Mouse (Mus musculus) liver, postnatal 0 days (tissue): ENCODE results near the gene Glo1. TPM values are rescaled to one million over a fixed set of nuclear protein-coding genes. Genes with fewer than 3 reads are reported as not detected.
A peak's percentile ranks its signal among the peaks of the same experiment; 100 is the strongest.
"Not testable (repeated sequence)": the region's sequence is repeated elsewhere in the genome, so short reads cannot be mapped to it uniquely, and the experiment has no call there.

ENCODE experiments used
- ATAC-seq: fragments of 200-750 bp; cut with Nextera tagmentation; 2 replicates; pipeline ENCODE4 v1.8.0; 2017; ENCODE audit warnings: mild to moderate bottlenecking, moderate library complexity
- DNase-seq: peaks from one replicate; pipeline ENCODE4 v3.0.0-alpha.2; 2016
- H3K27ac ChIP-seq: fragments of 300-500 bp; sonication (generic); 2 replicates; pipeline ENCODE4 v1.5.1; 2014; ENCODE audit warnings: antibody characterized with exemption, moderate library complexity, mild to moderate bottlenecking, low read depth
- H3K27me3 ChIP-seq: fragments of 300-500 bp; sonication (generic); 2 replicates; pipeline ENCODE4 v1.6.1; 2014; ENCODE audit warnings: low read length, control low read depth, mixed read lengths; ENCODE audit not compliant: insufficient read depth
- H3K36me3 ChIP-seq: fragments of 300-500 bp; sonication (generic); replicated peaks from 2 replicates; pipeline ENCODE4 v1.6.1; 2014; ENCODE audit warnings: mild to moderate bottlenecking, control low read depth, low read length, moderate library complexity, mixed read lengths; ENCODE audit not compliant: insufficient read depth
- H3K4me1 ChIP-seq: fragments of 300-500 bp; sonication (generic); 2 replicates; pipeline ENCODE4 v1.6.1; 2014; ENCODE audit warnings: antibody characterized with exemption, mild to moderate bottlenecking, control low read depth; ENCODE audit not compliant: insufficient read depth
- H3K4me2 ChIP-seq: fragments of 300-500 bp; sonication (generic); 2 replicates; pipeline ENCODE4 v1.6.1; 2014; ENCODE audit warnings: low read depth, mild to moderate bottlenecking, low read length, moderate library complexity, mixed read lengths
- H3K4me3 ChIP-seq: fragments of 300-500 bp; sonication (generic); 2 replicates; pipeline ENCODE4 v1.5.1; 2014; ENCODE audit warnings: low read depth, low read length
- H3K9ac ChIP-seq: fragments of 300-500 bp; sonication (generic); replicated peaks from 2 replicates; pipeline ENCODE4 v1.6.1; 2014; ENCODE audit warnings: mild to moderate bottlenecking, moderate library complexity
- H3K9me3 ChIP-seq: fragments of 300-500 bp; sonication (generic); 2 replicates; pipeline ENCODE4 v1.6.1; 2016; ENCODE audit warnings: mild to moderate bottlenecking, control low read depth, low read length, mixed read lengths
- CTCF ChIP-seq: sonication (generic); IDR thresholded peaks from 2 replicates; pipeline ENCODE4 v1.5.1; 2016; ENCODE audit warnings: antibody characterized with exemption, low read depth
- EP300 ChIP-seq: IDR thresholded peaks from 2 replicates; pipeline ENCODE4 v1.6.1; 2016; ENCODE audit warnings: antibody characterized with exemption, low read depth, mild to moderate bottlenecking
- WGBS: fragments of 180-500 bp; shearing (Covaris S2); extraction: QIAGEN DNeasy Blood & Tissue Kit; methylation state at CpG from one replicate; pipeline ENCODE4 v1.1.7; 2014; ENCODE audit not compliant: insufficient replicate concordance; 5-methylcytosine and 5-hydroxymethylcytosine counted together
- polyA plus RNA-seq: library from polyadenylated mRNA; unstranded; fragments of >200 nt; fragmentation: Nextera tagmentation; extraction: Ambion mirVana; gene quantifications from 2 replicates; pipeline ENCODE4 v1.2.1, GENCODE M21; 2015

Gene Glo1
- polyA plus RNA-seq = 219 and 220 TPM in 2 replicates

DNA sequence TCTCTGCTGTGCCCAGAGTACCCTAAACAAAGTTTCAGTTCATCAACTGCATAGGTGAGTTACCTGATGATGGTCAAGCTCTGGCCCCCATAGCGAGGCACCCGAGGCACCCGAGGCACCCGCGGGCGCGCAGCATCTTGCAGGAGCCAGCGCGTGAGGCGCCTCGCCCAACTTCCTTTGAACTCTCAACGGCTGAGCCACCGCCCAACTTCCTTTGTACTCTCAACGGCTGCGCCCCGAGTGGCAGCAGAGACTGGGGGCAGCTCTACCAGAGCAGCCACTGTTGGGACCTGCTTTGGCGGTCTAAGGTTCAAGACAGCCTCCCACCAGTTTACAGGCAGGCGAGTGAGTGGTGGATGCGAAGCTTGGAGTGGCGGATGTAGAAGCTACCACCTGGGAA, at the start of gene Glo1:
TSS of gene Glo1 (minus strand) at position 153 of the 400 bp plus-strand sequence.
- DNase-seq, H3K4me1 ChIP-seq, H3K27ac ChIP-seq, H3K36me3 ChIP-seq, H3K9me3 ChIP-seq, H3K4me3 ChIP-seq, H3K9ac ChIP-seq, H3K27me3 ChIP-seq, H3K4me2 ChIP-seq: not testable (repeated sequence)
- no CpG with 5 or more reads among the region's 20 CpGs for WGBS
- peak; percentile 56 for ATAC-seq

DNA sequence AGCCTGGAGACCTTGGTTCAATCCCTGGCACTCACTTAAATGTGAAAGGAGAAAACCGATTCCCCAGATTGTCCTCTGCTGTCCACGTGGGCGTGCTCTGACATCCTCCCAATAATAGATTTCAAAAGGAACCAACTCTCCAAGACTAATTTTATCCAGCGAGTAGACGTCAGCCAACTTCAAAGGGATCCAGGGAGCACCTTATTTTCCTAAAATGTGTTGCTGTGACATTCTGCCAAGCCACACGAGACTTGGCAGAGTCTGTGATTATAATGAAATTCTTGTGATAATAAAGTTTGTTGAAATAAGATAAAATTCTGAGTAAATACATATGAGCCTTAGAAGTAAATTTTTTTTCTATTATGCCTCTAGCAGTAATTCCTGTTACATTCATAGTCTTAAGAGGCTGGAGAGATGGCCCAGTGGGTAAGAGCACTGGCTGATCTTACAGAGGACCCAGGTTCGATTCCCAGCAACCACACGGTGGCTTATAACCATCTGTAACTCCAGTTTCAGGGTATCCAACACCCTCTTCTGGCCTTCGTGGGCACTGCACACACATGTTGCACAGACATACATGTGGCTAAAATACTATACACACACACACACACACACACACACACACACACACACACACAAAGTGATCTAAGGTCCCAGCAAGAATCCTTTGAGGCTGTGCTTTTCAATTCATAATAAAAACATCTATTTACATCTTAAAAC, 48.5 kb upstream of the Glo1 start:
- Histone ChIP-seq H3K27ac (no peak overlapping the region), H3K4me2 (no peak overlapping the region), H3K4me3 (no peak overlapping the region), H3K4me1 (no peaks in the 10 kb centered on the region), H3K9me3 (no peaks in the 10 kb centered on the region), H3K9ac (no peak overlapping the region), H3K27me3 (no peaks in the 10 kb centered on the region), H3K36me3 (no peaks in the 10 kb centered on the region)
- no peak for DNase-seq
- TF ChIP-seq CTCF = no peak
- no peak for TF ChIP-seq EP300
- 82% methylated on average over 9 of the region's 9 CpGs for WGBS
- no peak for ATAC-seq

DNA sequence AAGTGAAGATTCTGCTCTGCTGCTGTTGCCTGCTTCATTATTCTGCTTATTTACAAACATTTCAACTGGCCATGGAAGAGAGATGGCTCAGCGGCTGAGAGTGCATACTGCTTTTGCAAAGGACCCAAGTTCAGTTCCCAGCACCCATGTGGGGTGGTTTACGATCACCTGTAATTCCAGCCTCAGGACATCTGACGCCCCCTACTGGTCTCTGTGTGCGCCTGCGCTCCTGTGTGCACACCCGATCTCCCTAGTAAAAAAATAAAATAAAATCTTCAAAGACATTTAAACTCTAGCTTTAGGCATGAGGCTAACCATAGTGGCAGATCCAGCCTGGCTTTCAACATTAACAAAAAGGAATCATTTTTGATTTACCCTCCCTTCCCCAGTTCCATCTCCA, 46.4 kb upstream of the Glo1 start:
- Histone ChIP-seq H3K4me1 (no peaks in the 10 kb centered on the region), H3K4me3 (no peak overlapping the region), H3K27me3 (no peaks in the 10 kb centered on the region), H3K36me3 (no peaks in the 10 kb centered on the region), H3K4me2 (no peak overlapping the region), H3K27ac (no peak overlapping the region), H3K9me3 (no peaks in the 10 kb centered on the region), H3K9ac (no peak overlapping the region)
- WGBS = 81% methylated on average over 6 of the region's 6 CpGs
- DNase-seq (no peak), ATAC-seq (no peak)
- peak; percentile 23 for TF ChIP-seq CTCF
- no peak for TF ChIP-seq EP300

DNA sequence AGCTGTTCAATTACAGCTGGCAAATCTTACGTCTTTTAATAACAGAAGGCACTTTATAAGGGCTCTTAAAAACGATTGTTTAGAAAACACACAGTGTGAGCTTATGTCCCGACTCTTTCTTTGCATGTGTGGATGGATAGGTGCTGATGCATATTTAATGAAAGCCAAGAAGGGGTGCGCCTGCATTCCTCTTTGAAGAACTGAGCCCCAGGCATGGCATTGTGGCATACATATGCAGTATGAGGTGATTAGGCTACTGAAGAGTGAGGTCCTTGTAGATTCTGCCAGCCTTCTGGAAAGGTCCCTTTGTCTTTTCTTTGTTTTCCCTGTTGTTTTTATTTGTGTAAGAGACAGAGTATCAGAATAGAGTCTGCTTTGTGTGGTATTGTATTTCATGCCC, 45.9 kb upstream of the Glo1 start:
- Histone ChIP-seq H3K4me2 (no peak overlapping the region), H3K9ac (no peak overlapping the region), H3K9me3 (no peaks in the 10 kb centered on the region), H3K4me3 (no peak overlapping the region), H3K4me1 (no peaks in the 10 kb centered on the region), H3K27ac (no peak overlapping the region), H3K36me3 (no peaks in the 10 kb centered on the region), H3K27me3 (no peaks in the 10 kb centered on the region)
- DNase-seq = no peak
- ATAC-seq = no peak
- TF ChIP-seq EP300 (no peak), CTCF (no peak)
- WGBS = 82% methylated on average over 4 of the region's 4 CpGs

DNA sequence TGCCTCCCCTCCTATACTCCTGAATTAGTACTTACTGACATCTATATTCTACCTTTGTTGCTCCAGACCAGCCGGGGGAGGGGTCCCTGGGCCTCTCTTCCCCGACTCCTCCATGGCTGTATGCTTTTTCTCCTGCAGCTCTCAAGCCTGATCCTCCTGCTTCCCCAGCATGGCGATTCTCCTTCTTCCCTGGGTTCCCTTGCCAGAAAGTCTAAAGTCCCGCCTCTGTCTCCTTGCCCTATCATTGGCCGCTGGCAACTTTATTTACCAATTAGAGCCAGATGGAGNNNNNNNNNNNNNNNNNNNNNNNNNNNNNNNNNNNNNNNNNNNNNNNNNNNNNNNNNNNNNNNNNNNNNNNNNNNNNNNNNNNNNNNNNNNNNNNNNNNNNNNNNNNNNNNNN, 38.2 kb upstream of the Glo1 start:
- Histone ChIP-seq H3K4me1 (no peaks in the 10 kb centered on the region), H3K36me3 (no peaks in the 10 kb centered on the region), H3K4me3 (no peak overlapping the region), H3K9me3 (peaks cover 6% of the 10 kb centered on the region), H3K27ac (no peak overlapping the region), H3K27me3 (no peaks in the 10 kb centered on the region), H3K4me2 (no peak overlapping the region), H3K9ac (no peak overlapping the region)
- 90% methylated on average over 5 of the region's 5 CpGs for WGBS
- no peak for TF ChIP-seq CTCF
- no peak for TF ChIP-seq EP300
- DNase-seq (no peak), ATAC-seq (no peak)

DNA sequence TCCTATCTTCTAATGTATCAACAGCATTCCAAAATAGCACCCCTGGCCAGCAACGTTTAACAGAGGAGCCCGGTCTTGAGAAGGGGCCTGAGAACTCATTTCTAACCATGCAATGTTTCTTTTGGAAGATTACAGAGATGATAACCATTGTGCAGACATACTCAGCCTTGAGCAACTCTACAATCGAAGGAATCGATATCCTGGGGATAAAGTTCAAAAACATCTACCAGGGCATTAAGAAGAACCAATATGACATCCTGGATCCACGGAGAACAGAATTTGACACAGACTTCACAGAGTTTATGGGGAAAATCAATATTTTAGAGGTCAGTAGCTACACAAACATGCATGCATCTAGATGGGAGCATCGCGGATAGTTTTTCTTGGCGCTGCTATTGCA, 36.5 kb upstream of the Glo1 start:
- no peak overlapping the region for H3K27ac ChIP-seq
- WGBS = 73% methylated on average over 8 of the region's 8 CpGs
- no peaks in the 10 kb centered on the region for H3K36me3 ChIP-seq
- no peaks in the 10 kb centered on the region for H3K4me1 ChIP-seq
- DNase-seq (no peak), ATAC-seq (peak; percentile 67)
- peaks cover 6% of the 10 kb centered on the region for H3K9me3 ChIP-seq
- H3K4me3 ChIP-seq = no peak overlapping the region
- no peak overlapping the region for H3K9ac ChIP-seq
- H3K4me2 ChIP-seq = no peak overlapping the region
- no peaks in the 10 kb centered on the region for H3K27me3 ChIP-seq
- no peak for TF ChIP-seq CTCF
- TF ChIP-seq EP300 = 0 out of 2 replicates have a peak, but pooled peaks have one; percentile 31
